Mouse (Mus musculus) olfactory bulb, adult 2 months (tissue): ENCODE results near the gene Efna2. TPM values are rescaled to one million over a fixed set of nuclear protein-coding genes. Genes with fewer than 3 reads are reported as not detected.

Experiments
- H3K27ac ChIP-seq: fragments of 200-500 bp; 2 replicates; pipeline ENCODE4 v1.5.1; 2012; ENCODE audit warnings: low read depth, low read length; ENCODE audit not compliant: insufficient read depth
- H3K4me1 ChIP-seq: fragments of 200-500 bp; 2 replicates; pipeline ENCODE4 v1.6.1; 2012; ENCODE audit warnings: low read length; ENCODE audit not compliant: control insufficient read depth, insufficient read depth
- H3K4me3 ChIP-seq: fragments of 200-500 bp; 2 replicates; pipeline ENCODE4 v1.5.1; 2012; ENCODE audit warnings: mild to moderate bottlenecking, low read depth, low read length, moderate library complexity; ENCODE audit not compliant: insufficient read depth
- CTCF ChIP-seq: fragments of 200-500 bp; IDR thresholded peaks from 2 replicates; pipeline ENCODE4 v1.5.1; 2012; ENCODE audit warnings: low read depth, mild to moderate bottlenecking, low read length, moderate library complexity; ENCODE audit not compliant: insufficient read depth
- POLR2A ChIP-seq: fragments of 200-500 bp; IDR thresholded peaks from 2 replicates; pipeline ENCODE4 v1.6.1; 2012; ENCODE audit warnings: mild to moderate bottlenecking, low read depth, low read length, moderate library complexity; ENCODE audit not compliant: insufficient read depth
- WGBS: fragments of 180-500 bp; shearing (Covaris S2); methylation state at CpG from one replicate; pipeline ENCODE4 v1.1.7; 2018; 5-methylcytosine and 5-hydroxymethylcytosine counted together
- polyA plus RNA-seq: library from polyadenylated mRNA; stranded (reverse); fragments of >200 nt; gene quantifications from 2 replicates; pipeline ENCODE4 v1.2.4, GENCODE M21; 2012; ENCODE audit warnings: low replicate concordance; ENCODE audit not compliant: missing spikeins, insufficient read depth, insufficient read length

Gene Efna2
- polyA plus RNA-seq, 1 experiment: not detected

DNA sequence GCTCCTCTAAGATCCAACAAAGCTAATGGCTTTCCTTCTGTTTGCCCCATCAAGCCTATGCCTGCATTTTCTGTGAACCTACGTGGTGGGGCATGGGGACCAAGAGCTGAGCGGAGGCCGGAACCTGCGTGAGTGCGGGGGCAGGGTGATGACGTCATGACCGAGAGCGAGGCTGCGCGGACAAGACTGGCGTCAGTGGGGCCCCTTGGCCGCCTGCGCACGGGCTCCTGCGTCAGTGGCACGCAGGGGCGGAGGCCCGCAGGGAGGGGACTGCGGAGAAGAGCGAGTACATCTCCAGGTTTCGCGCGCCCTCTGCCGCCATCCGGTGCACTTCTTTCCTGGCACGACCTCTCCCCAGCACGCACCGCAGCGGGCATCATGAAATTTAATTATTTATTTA is 38.0 kb upstream of the Efna2 start:
- WGBS: under 1% methylated on average over 29 of the region's 29 CpGs
- peaks cover 53% of the 10 kb centered on the region for H3K4me1 ChIP-seq

DNA sequence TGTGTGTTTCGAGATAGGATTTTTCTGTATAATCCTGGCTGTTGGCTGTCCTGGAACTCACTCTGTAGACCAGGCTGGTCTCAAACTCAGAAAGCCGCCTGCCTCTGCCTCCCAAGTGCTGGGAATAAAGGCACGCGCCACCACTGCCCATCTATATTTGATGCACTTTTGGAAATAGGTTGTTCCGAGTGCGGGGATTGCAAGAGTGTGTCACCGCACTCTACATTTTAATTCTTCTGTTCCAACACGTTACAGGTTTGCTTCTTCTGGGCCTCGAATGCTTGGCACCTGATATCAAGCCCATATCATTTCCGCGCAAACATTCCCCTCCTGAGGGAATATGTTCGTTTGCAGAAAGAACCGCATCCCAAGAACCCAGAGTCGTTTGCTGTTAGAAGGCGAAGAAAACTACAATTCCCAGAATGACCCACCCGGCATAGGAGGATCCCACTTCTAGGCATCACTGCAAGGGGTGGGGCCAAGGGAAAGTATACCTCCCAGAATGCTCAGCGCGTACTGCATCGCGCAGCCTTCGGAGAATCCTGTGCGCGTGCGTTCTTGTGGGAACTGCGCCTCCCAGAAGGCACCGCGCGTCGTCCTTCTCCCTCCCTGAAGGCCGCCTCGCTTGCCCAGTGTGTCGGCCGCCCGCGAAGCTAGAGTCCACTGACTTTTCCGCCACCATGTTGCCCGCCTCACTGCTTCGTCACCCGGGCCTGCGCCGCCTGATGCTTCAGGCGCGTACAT is 37.3 kb upstream of the Efna2 start:
- Histone ChIP-seq H3K4me3 (peak overlapping the region; percentile 73), H3K27ac (peak overlapping the region; percentile 99), H3K4me1 (peaks cover 53% of the 10 kb centered on the region)
- WGBS: under 1% methylated on average over 43 of the region's 43 CpGs
- TF ChIP-seq CTCF (no peak), POLR2A (peak; percentile 87)

More for the DNA sequence above, 38.0 kb upstream of the Efna2 start:
- peak overlapping the region; percentile 99 for H3K27ac ChIP-seq
- TF ChIP-seq CTCF (peak; percentile 56; the same call in 1 of the 2 replicates), POLR2A (peak; percentile 38; the same call in 1 of the 2 replicates)
- H3K4me3 ChIP-seq: peak overlapping the region; percentile 38

DNA sequence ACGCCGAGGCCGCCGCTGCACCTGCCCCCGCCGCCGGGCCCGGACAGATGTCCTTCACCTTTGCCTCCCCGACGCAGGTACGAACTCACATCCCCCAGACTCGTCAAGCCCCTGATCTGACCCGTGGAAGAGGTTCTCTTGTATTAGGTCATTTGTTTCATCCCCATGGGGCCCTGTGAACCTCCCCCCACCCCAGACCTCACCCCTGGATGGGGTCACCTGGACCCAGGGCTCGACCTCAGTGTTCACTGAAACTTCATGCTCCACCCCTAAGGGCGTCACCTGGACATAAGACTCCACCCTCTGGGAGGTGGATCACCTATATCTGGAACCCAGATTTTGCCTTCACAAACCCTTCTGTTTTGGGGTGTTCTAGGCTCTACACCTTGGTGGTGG is 36.8 kb upstream of the Efna2 start:
- H3K27ac ChIP-seq: peak overlapping the region; percentile 85
- TF ChIP-seq CTCF (no peak), POLR2A (no peak)
- WGBS: 1% methylated on average over 15 of the region's 15 CpGs
- peak overlapping the region; percentile 73 for H3K4me3 ChIP-seq
- H3K4me1 ChIP-seq: peaks cover 54% of the 10 kb centered on the region

DNA sequence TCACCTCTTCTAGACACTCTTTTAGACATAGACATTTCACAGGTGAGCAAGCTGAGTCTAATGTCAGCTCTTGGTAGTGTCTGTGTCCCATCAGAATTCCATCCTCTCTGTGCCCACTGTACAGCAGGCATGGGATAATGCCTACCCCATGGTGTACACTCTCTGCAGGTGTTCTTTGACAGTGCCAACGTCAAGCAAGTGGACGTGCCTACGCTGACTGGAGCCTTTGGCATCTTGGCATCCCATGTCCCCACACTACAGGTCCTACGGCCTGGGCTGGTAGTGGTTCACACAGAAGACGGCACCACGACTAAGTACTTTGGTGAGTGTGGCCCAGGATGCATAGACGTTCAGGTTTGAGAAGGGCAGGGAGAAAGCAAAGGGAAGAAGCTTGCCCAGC is 35.6 kb upstream of the Efna2 start:
- Histone ChIP-seq H3K4me1 (peaks cover 55% of the 10 kb centered on the region), H3K4me3 (no peak overlapping the region), H3K27ac (no peak overlapping the region)
- WGBS: 78% methylated on average over 7 of the region's 7 CpGs
- TF ChIP-seq POLR2A (no peak), CTCF (no peak)

DNA sequence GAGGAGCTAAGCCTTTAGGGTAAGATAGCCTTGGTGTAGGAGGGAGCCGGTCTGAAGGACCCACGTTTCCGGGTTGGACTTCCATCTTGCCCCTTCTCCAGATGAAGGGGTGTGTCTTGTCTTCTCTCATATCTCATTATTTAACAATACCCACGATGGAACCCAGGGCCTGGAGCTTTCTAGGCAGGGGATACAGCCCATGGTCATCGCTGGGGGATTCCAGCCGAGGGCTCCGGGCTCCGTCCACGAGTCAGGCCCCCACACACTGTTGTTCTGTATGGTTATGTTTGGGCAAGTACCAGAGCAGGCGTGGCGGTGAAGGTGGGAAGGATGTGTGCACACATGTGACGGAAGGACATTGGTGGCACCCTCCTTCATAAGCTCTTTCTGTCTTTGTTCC is 35.1 kb upstream of the Efna2 start:
- peaks cover 52% of the 10 kb centered on the region for H3K4me1 ChIP-seq
- TF ChIP-seq CTCF (no peak), POLR2A (no peak)
- H3K4me3 ChIP-seq: no peak overlapping the region
- WGBS: 89% methylated on average over 12 of the region's 12 CpGs
- H3K27ac ChIP-seq: no peak overlapping the region

DNA sequence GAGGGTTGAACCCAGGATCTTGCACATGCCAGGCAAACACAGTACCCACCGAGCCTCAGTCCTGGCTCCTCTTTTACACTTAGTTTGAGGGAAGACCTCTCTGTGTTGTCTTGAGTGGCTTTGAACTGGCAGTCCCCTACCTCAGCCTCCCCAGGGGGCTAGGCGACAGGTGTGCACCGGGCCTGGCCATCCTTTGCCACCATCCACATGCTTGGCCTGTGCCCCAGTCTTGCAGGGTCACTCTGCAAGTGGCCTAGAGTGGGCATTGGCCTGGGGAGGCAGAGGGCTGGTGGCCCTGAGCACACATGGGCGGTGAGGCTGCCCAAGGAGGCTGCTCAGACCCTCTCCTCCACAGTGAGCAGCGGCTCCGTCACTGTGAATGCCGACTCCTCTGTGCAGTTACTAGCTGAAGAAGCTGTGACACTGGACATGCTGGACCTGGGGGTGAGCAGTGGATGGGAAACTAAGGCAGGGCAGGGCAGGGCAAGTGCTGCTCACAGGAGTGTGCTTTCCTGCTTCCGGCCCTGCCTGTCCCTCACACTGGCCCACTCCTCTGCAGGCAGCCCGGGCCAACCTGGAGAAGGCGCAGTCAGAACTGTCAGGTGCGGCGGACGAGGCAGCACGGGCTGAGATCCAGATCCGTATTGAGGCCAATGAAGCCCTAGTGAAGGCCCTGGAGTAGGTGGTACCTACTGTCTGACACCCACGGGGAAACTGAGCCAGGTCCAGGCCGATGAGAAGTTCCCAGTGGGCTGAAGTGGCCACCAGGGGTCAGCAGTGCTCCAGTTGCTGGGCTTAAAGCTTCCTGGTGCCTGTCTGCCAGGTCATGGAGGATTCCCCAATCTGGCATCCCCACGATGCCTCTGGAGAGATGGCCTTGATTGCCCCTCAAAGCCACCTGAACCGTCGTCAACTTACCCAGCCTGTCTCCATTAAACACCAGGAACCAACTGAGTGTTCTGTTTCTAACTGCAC is 34.1 kb upstream of the Efna2 start:
- Histone ChIP-seq H3K27ac (no peak overlapping the region), H3K4me1 (peaks cover 49% of the 10 kb centered on the region), H3K4me3 (no peak overlapping the region)
- 63% methylated on average over 20 of the region's 20 CpGs for WGBS
- peak; percentile 79 for TF ChIP-seq CTCF
- no peak for TF ChIP-seq POLR2A

GRCm38 (mm10) chr10:80145896-80146295 is 33.4 kb upstream of the Efna2 start:
- H3K4me3 ChIP-seq: no peak overlapping the region
- 62% methylated on average over 6 of the region's 6 CpGs for WGBS
- no peak for TF ChIP-seq CTCF
- no peak for TF ChIP-seq POLR2A
- H3K27ac ChIP-seq: no peak overlapping the region
- H3K4me1 ChIP-seq: peaks cover 47% of the 10 kb centered on the region

- Histone ChIP-seq H3K4me3 (no peak overlapping the region), H3K27ac (no peak overlapping the region), H3K4me1 (peaks cover 48% of the 10 kb centered on the region)
- WGBS: 83% methylated on average over 4 of the region's 4 CpGs
- TF ChIP-seq CTCF: no peak
- TF ChIP-seq POLR2A: no peak
These were observed 32.7 kb upstream of the Efna2 start for GRCm38 (mm10) chr10:80146568-80147011.

GRCm38 (mm10) chr10:80147146-80147718 is 32.0 kb upstream of the Efna2 start:
- Histone ChIP-seq H3K4me1 (peaks cover 54% of the 10 kb centered on the region), H3K27ac (peak overlapping the region; percentile 90), H3K4me3 (no peak overlapping the region)
- 59% methylated on average over 5 of the region's 5 CpGs for WGBS
- TF ChIP-seq POLR2A: no peak
- TF ChIP-seq CTCF: no peak
